Mouse (Mus musculus) urinary bladder, postnatal 25 days (tissue): Measurements from ENCODE around the gene Cryzl2.

Source experiments
- DNase-seq: peaks from one replicate; pipeline ENCODE4 v3.0.0; 2022; ENCODE audit warnings: low spot score

Cryzl2 gene

DNA sequence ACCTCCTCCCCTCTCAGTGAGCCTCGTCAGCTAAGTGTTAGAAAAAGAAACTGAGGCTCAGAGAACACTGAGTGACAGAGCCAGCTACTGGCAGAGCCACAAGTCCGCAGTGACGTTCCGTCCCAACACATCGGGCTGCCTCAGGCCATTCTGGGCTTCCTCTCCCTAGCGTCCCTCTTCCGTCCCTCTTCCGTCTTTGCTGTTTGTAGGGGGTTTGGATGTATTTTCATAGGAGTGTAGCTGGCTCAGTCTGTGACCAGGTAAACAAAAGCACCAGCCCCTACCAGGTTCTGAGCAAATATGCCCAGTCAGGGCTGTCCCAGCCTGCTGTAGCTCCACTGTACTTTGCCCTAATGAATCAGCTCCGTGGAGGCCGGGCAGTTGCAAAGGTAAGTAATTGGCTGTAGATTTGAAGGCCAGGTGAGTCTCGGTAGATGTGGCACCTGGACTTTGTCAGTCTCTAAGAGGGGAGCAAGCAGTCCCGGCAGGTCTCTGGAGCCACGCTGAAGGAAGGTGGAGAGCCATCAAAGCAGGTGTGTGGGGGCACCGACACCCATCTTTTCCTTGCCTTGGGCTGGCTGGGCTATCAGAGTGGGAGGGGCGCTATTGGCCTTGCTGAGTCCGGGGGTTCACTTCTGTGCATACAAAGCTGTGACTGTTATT is 67.4 kb downstream of the Cryzl2 start:
- DNase-seq = no peak

GRCm38 (mm10) chr1:157526625-157527024 is 68.2 kb downstream of the Cryzl2 start:
- no peak for DNase-seq

DNA sequence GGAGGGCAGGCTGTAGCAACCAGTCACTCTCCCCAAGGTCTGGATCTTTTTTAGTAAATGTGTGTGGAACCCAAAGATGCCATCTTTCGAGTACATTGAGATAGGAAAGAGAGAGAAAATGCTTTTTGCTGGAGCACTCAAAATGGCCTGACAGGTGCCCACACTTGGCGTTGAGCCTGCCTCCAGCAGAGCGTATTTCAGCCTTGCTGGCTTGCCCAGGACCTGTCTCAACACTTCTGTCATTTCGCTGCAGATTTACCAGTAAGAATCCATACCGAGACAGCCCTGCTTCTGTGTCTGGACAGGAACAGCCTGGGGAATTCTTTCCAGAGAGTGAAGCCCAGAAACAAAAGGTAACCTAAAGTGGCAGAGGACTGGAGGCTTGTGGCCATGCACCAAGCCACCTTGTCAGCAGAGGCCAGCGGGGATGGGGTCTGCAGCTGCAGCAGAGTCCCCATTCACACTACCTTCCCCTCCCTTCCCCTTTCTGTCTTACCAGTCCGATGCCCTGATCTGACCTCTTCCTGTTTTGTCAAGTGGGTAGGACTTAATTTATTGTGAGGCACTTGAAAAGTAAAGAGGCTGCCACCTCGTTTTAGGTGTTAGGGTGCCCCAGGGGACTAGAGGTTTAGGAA is 74.6 kb downstream of the Cryzl2 start:
- no peak for DNase-seq

DNA sequence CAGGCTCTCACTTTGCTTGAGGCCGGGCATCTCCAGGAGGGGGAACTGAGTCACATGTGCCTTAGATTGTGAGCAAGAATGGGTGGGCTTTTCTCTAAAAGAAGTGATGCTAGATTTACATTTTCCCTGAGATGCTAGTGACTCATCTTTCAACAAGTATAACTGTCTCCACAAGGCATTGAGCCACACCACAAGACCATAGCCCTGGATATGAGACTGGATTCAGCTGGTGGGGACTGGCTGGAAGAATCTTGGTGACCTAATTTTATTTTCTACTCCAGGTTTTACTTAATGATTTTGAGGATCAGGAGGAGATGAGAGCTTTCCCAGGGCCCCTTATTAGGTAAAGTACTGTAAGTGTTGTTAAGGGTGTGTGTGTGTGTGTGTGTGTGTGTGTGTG is 77.2 kb downstream of the Cryzl2 start:
- no peak for DNase-seq

DNA sequence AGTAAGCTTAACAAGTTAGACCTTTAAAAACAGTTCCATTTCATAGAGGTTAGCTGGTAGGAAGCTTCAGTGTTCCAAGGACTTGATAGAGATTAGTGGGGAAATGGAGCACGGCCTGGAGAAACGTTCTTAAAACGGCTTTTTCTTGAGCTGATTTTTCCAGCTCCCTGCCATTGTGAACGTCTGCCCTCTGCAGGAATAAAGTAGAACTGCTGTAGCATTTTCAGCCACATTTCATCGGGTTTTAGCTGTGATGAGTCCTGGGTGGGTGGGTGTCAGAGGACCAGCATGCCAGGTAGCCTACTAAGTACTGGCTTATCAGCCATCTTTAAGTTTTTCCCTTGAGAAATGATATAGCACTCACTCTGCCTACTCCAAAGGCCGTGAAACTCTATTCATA is 78.1 kb downstream of the Cryzl2 start:
- no peak for DNase-seq

GRCm38 (mm10) chr1:157537636-157538035 is 79.3 kb downstream of the Cryzl2 start:
- peak; percentile 42 for DNase-seq
